Mouse (Mus musculus): ENCODE data around the gene Olfr1206.

Olfr1206 gene

DNA sequence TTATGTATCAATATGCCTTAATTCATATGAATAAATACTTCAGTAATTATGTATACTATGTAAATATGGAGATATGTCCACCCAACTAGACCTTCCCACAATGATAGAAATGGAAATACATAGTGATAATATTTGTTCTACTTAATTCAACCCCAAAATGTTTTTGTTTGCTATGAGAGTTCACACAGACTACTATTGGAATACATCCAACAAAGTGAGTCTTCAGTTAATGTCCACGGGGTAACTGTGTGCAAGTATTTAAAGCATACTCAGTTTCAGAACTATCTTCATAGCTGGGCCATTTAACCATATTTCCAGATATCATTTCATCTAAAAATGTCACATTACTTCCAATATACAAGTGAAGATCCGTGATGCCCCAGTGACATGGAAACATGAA is at the start of gene Olfr1206:
Gene Olfr1206, plus strand, starts transcription at position 301 of the 400 bp plus-strand sequence.
- DNase-seq (ENCODE audit: low read depth, low spot score): no peak

DNA sequence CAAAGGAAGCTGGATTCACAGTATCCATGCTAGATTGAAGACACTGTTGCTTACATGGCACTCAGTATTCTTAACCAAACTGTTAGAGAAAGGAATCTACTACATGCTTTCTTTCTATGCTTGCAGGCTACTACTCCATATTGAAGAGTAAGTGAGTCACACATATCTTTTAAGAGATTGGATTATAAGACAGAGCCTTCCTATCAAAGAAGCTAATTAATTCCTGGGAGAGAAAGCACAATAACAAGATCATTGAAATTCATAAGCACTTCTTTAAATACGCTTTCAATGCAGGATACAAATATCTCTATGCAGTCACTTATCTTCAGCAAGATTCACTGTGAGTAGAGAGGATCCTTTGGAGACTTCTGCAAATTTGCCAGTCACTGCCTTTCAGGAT is 48.8 kb upstream of the Olfr1206 start, which contains the start of gene Olfr1202:
Gene Olfr1202, plus strand, starts transcription at position 301 of the 400 bp plus-strand sequence.
- no peak for DNase-seq (ENCODE audit: low read depth, low spot score)

GRCm38 (mm10) chr2:88829437-88829836 is 33.6 kb upstream of the Olfr1206 start, which contains the start of gene Olfr1205:
Gene Olfr1205, plus strand, starts transcription at chr2:88829737.
- no peak for DNase-seq (ENCODE audit: low read depth, low spot score)

DNA sequence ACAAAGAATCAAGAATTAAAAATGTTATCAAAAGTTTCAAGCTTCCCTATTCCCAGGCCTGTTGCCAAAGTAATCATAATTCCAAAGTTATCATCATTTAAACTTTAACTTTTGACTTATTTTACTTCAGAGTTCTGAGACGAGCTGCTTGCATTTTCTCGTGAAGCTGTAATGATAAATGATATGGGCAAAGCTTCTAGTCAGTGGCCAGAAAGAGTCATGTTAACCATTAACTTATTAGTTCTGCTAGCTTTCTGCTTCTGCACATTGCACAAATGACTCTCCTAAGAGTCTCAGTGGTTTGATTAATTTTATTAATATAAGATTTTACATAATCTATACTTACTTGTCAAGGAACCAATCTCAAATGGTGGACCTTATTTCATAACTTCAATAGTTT is 24.6 kb upstream of the Olfr1206 start:
- DNase-seq (ENCODE audit: low read depth, low spot score): no peak

DNA sequence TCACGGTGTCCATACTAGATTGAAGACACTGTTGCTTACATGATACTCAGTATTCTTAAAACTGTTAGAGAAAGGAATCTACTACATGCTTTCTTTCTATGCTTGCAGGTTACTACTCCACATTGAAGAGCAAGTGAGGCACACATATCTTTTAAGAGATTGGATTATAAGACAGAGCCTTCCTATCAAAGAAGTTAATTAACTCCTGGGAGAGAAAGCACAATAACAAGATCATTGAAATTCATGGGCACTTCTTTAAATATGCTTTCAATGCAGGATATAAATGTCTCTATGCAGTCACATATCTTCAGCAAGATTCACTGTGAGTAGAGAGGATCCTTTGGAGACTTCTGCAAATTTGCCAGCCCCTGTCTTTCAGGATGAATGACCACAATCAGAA is 14.0 kb upstream of the Olfr1206 start, which contains the start of gene Olfr1204:
Gene Olfr1204, plus strand, starts transcription at position 301 of the 400 bp plus-strand sequence.
- no peak for DNase-seq (ENCODE audit: low read depth, low spot score)

- no peak for DNase-seq (ENCODE audit: low read depth, low spot score)
Observed at GRCm38 (mm10) chr2:88902211-88902610, 39.2 kb downstream of the Olfr1206 start, which contains the start of gene Olfr1208. Gene Olfr1208, minus strand, starts transcription at chr2:88902311.

GRCm38 (mm10) chr2:88915057-88915456 is 52.0 kb downstream of the Olfr1206 start, which contains the start of gene Olfr1209:
Gene Olfr1209, minus strand, starts transcription at chr2:88915157.
- DNase-seq (ENCODE audit: low read depth, low spot score): no peak

Measured in skeletal muscle tissue, adult 2 months (tissue).